Mouse (Mus musculus): Measurements from ENCODE around the gene Sft2d2. TPM values are rescaled to one million over a fixed set of nuclear protein-coding genes. Genes with fewer than 3 reads are reported as not detected.

The Sft2d2 gene
- polyA plus RNA-seq, 1 experiment: 19.4 TPM

- no peak overlapping the region for H3ac ChIP-seq (ENCODE audit: control insufficient read depth, insufficient read length)
- H3K79me2 ChIP-seq (ENCODE audit: control insufficient read depth, insufficient read depth): no peaks in the 10 kb centered on the region
- H3K4me2 ChIP-seq (ENCODE audit: low read depth): no peak overlapping the region
- no peaks in the 10 kb centered on the region for H3K36me3 ChIP-seq (ENCODE audit: control insufficient read depth, insufficient read depth)
- no peak for TF ChIP-seq POLR2A (IDR thresholded peaks at IDR 0.05; ENCODE audit: insufficient read length, low read depth)
- TF ChIP-seq TCF12 (IDR thresholded peaks at IDR 0.05; ENCODE audit: insufficient read depth, poor library complexity, severe bottlenecking): no peak
- TF ChIP-seq MAX (IDR thresholded peaks at IDR 0.05; ENCODE audit: low read depth): no peak
- no peak for TF ChIP-seq USF1 (IDR thresholded peaks at IDR 0.05; ENCODE audit: low read depth)
- TF ChIP-seq CEBPB (IDR thresholded peaks at IDR 0.05; ENCODE audit: insufficient read depth, poor library complexity, severe bottlenecking): no peak
- H3K4me3 ChIP-seq: no peak overlapping the region
- H3K27me3 ChIP-seq (ENCODE audit: control insufficient read depth, insufficient read depth, insufficient read length): no peaks in the 10 kb centered on the region
Measured at GRCm38 (mm10) chr1:165170157-165170556, 24.1 kb downstream of the Sft2d2 start.

GRCm38 (mm10) chr1:165169462-165169861 lies 24.8 kb downstream of the Sft2d2 start:
- H3K4me2 ChIP-seq (ENCODE audit: low read depth): no peak overlapping the region
- no peak overlapping the region for H3K4me3 ChIP-seq
- TF ChIP-seq REST (IDR thresholded peaks at IDR 0.05; ENCODE audit: insufficient read depth, insufficient read length): no peak
- TF ChIP-seq CEBPB (IDR thresholded peaks at IDR 0.05; ENCODE audit: insufficient read depth, poor library complexity, severe bottlenecking): no peak
- no peak for TF ChIP-seq MAX (IDR thresholded peaks at IDR 0.05; ENCODE audit: low read depth)
- TF ChIP-seq POLR2AphosphoS2 (IDR thresholded peaks at IDR 0.05; ENCODE audit: insufficient read length, low read depth): no peak
- no peak for TF ChIP-seq TCF12 (IDR thresholded peaks at IDR 0.05; ENCODE audit: insufficient read depth, poor library complexity, severe bottlenecking)
- no peak for TF ChIP-seq USF1 (IDR thresholded peaks at IDR 0.05; ENCODE audit: low read depth)
- TF ChIP-seq MYOG (IDR thresholded peaks at IDR 0.05; ENCODE audit: control insufficient read depth in 1 of 3, insufficient read depth in 1 of 3, insufficient read length in 2 of 3, low read depth in 2 of 3): no peak
- no peak for TF ChIP-seq POLR2A (IDR thresholded peaks at IDR 0.05; ENCODE audit: insufficient read length, low read depth)
- TF ChIP-seq SRF (IDR thresholded peaks at IDR 0.05; ENCODE audit: control insufficient read depth, insufficient read length, low read depth): no peak
- no peak for TF ChIP-seq TCF3 (IDR thresholded peaks at IDR 0.05; ENCODE audit: insufficient read length, low read depth)
- no peak for TF ChIP-seq MYOD1 (IDR thresholded peaks at IDR 0.05; ENCODE audit: control insufficient read depth in 1 of 3, insufficient read length in 2 of 3, low read depth in 2 of 3)
- no peak for TF ChIP-seq E2F4 (IDR thresholded peaks at IDR 0.05; ENCODE audit: insufficient read depth)
- no peaks in the 10 kb centered on the region for H3K36me3 ChIP-seq (ENCODE audit: control insufficient read depth, insufficient read depth)
- no peak overlapping the region for H3ac ChIP-seq (ENCODE audit: control insufficient read depth, insufficient read length)
- no peaks in the 10 kb centered on the region for H3K79me2 ChIP-seq (ENCODE audit: control insufficient read depth, insufficient read depth)
- H3K27me3 ChIP-seq (ENCODE audit: control insufficient read depth, insufficient read depth, insufficient read length): no peaks in the 10 kb centered on the region

- H3K36me3 ChIP-seq (ENCODE audit: control insufficient read depth, insufficient read depth): no peaks in the 10 kb centered on the region
- no peak overlapping the region for H3ac ChIP-seq (ENCODE audit: control insufficient read depth, insufficient read length)
- no peaks in the 10 kb centered on the region for H3K79me2 ChIP-seq (ENCODE audit: control insufficient read depth, insufficient read depth)
- peaks cover 6% of the 10 kb centered on the region for H3K27me3 ChIP-seq (ENCODE audit: control insufficient read depth, insufficient read depth, insufficient read length)
- no peak for TF ChIP-seq SRF (IDR thresholded peaks at IDR 0.05; ENCODE audit: control insufficient read depth, insufficient read length, low read depth)
- no peak for TF ChIP-seq POLR2A (IDR thresholded peaks at IDR 0.05; ENCODE audit: insufficient read length, low read depth)
- no peak for TF ChIP-seq TCF12 (IDR thresholded peaks at IDR 0.05; ENCODE audit: insufficient read depth, poor library complexity, severe bottlenecking)
- no peak for TF ChIP-seq MAX (IDR thresholded peaks at IDR 0.05; ENCODE audit: low read depth)
- no peak for TF ChIP-seq MYOG (IDR thresholded peaks at IDR 0.05; ENCODE audit: control insufficient read depth in 1 of 3, insufficient read depth in 1 of 3, insufficient read length in 2 of 3, low read depth in 2 of 3)
- no peak for TF ChIP-seq MYOD1 (IDR thresholded peaks at IDR 0.05; ENCODE audit: control insufficient read depth in 1 of 3, insufficient read length in 2 of 3, low read depth in 2 of 3)
- TF ChIP-seq REST (IDR thresholded peaks at IDR 0.05; ENCODE audit: insufficient read depth, insufficient read length): no peak
- no peak for TF ChIP-seq USF1 (IDR thresholded peaks at IDR 0.05; ENCODE audit: low read depth)
- TF ChIP-seq CEBPB (IDR thresholded peaks at IDR 0.05; ENCODE audit: insufficient read depth, poor library complexity, severe bottlenecking): no peak
- TF ChIP-seq POLR2AphosphoS2 (IDR thresholded peaks at IDR 0.05; ENCODE audit: insufficient read length, low read depth): no peak
- TF ChIP-seq TCF3 (IDR thresholded peaks at IDR 0.05; ENCODE audit: insufficient read length, low read depth): no peak
- no peak overlapping the region for H3K4me3 ChIP-seq
- no peak overlapping the region for H3K4me2 ChIP-seq (ENCODE audit: low read depth)
Measured at GRCm38 (mm10) chr1:165164920-165165319, 29.3 kb downstream of the Sft2d2 start.

GRCm38 (mm10) chr1:165160723-165161405 lies 33.4 kb downstream of the Sft2d2 start, which contains the start of gene Tbx19:
Gene Tbx19, minus strand, starts transcription at chr1:165160773.
- H3K4me3 ChIP-seq: no peak within 1 kb of the TSS
- no peak within 1 kb of the TSS for H3K4me2 ChIP-seq (ENCODE audit: low read depth)
- H3K27me3 ChIP-seq (ENCODE audit: control insufficient read depth, insufficient read depth, insufficient read length): peaks cover 6% of the 10 kb centered on the region
- no peak for TF ChIP-seq CEBPB (IDR thresholded peaks at IDR 0.05; ENCODE audit: insufficient read depth, poor library complexity, severe bottlenecking)
- no peak for TF ChIP-seq REST (IDR thresholded peaks at IDR 0.05; ENCODE audit: insufficient read depth, insufficient read length)
- no peak for TF ChIP-seq SRF (IDR thresholded peaks at IDR 0.05; ENCODE audit: control insufficient read depth, insufficient read length, low read depth)
- no peaks in the 10 kb centered on the region for H3K79me2 ChIP-seq (ENCODE audit: control insufficient read depth, insufficient read depth)
- H3K36me3 ChIP-seq (ENCODE audit: control insufficient read depth, insufficient read depth): no peaks in the 10 kb centered on the region
- no peak within 1 kb of the TSS for H3ac ChIP-seq (ENCODE audit: control insufficient read depth, insufficient read length)

GRCm38 (mm10) chr1:165158841-165159240 lies 35.4 kb downstream of the Sft2d2 start:
- Histone ChIP-seq H3K79me2 (ENCODE audit: control insufficient read depth, insufficient read depth) (no peaks in the 10 kb centered on the region), H3K27me3 (ENCODE audit: control insufficient read depth, insufficient read depth, insufficient read length) (peaks cover 6% of the 10 kb centered on the region), H3K4me3 (no peak overlapping the region), H3K36me3 (ENCODE audit: control insufficient read depth, insufficient read depth) (no peaks in the 10 kb centered on the region), H3K4me2 (ENCODE audit: low read depth) (peak overlapping the region; percentile 43), H3ac (ENCODE audit: control insufficient read depth, insufficient read length) (no peak overlapping the region)
- TF ChIP-seq REST (IDR thresholded peaks at IDR 0.05; ENCODE audit: insufficient read depth, insufficient read length): no peak
- no peak for TF ChIP-seq CEBPB (IDR thresholded peaks at IDR 0.05; ENCODE audit: insufficient read depth, poor library complexity, severe bottlenecking)
- no peak for TF ChIP-seq POLR2AphosphoS2 (IDR thresholded peaks at IDR 0.05; ENCODE audit: insufficient read length, low read depth)
- TF ChIP-seq E2F4 (IDR thresholded peaks at IDR 0.05; ENCODE audit: insufficient read depth): no peak
- no peak for TF ChIP-seq POLR2A (IDR thresholded peaks at IDR 0.05; ENCODE audit: insufficient read length, low read depth)
- TF ChIP-seq TCF12 (IDR thresholded peaks at IDR 0.05; ENCODE audit: insufficient read depth, poor library complexity, severe bottlenecking): peak; percentile 9
- TF ChIP-seq MYOD1 (IDR thresholded peaks at IDR 0.05; ENCODE audit: control insufficient read depth in 1 of 3, insufficient read length in 2 of 3, low read depth in 2 of 3): peak in 2 of 3 experiments; percentile 91 to 96
- peak; percentile 44 to 92 (median 90) for TF ChIP-seq MYOG (IDR thresholded peaks at IDR 0.05; ENCODE audit: control insufficient read depth in 1 of 3, insufficient read depth in 1 of 3, insufficient read length in 2 of 3, low read depth in 2 of 3)
- no peak for TF ChIP-seq USF1 (IDR thresholded peaks at IDR 0.05; ENCODE audit: low read depth)
- no peak for TF ChIP-seq SRF (IDR thresholded peaks at IDR 0.05; ENCODE audit: control insufficient read depth, insufficient read length, low read depth)
- no peak for TF ChIP-seq MAX (IDR thresholded peaks at IDR 0.05; ENCODE audit: low read depth)
- peak; percentile 72 for TF ChIP-seq TCF3 (IDR thresholded peaks at IDR 0.05; ENCODE audit: insufficient read length, low read depth)

Measured in myocyte (in vitro differentiated cells).